Mouse (Mus musculus): ENCODE results near the gene Vmn1r203.
"Not testable (repeated sequence)": the region's sequence is repeated elsewhere in the genome, so short reads cannot be mapped to it uniquely, and the experiment has no call there.

Vmn1r203 gene

GRCm38 (mm10) chr13:22517814-22518213, at the start of gene Vmn1r203:
Gene Vmn1r203, plus strand, starts transcription at chr13:22518114.
- DNase-seq (ENCODE audit: low read depth, low spot score), result no peak

GRCm38 (mm10) chr13:22471623-22472022, 46.3 kb upstream of the Vmn1r203 start, which contains the start of gene Vmn1r201:
Gene Vmn1r201, plus strand, starts transcription at chr13:22471923.
- DNase-seq (ENCODE audit: low read depth, low spot score), result no peak

DNA sequence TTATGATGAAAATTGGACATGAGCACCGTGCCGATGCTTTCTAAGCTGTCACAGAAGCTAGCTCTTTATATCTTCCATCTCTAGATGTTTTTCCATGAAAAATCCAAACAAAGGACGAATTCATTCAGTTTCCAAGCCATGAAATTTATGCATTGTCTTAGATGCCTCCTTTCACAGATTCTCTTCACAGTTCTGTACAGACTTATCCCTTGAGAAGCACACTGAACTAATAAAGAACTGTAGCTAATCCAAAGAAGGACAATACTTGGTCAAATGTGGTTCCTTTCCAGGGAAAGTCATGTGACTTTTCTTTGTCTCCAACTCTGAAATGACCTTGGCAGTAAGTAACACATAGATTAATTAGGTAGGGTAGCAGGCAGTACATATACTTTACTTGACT, 15.5 kb upstream of the Vmn1r203 start:
- no peak for DNase-seq (ENCODE audit: low read depth, low spot score)

GRCm38 (mm10) chr13:22505281-22505680, 12.6 kb upstream of the Vmn1r203 start, which contains the start of gene Vmn1r202:
Gene Vmn1r202, minus strand, starts transcription at chr13:22505381.
- no peak for DNase-seq (ENCODE audit: low read depth, low spot score)

DNA sequence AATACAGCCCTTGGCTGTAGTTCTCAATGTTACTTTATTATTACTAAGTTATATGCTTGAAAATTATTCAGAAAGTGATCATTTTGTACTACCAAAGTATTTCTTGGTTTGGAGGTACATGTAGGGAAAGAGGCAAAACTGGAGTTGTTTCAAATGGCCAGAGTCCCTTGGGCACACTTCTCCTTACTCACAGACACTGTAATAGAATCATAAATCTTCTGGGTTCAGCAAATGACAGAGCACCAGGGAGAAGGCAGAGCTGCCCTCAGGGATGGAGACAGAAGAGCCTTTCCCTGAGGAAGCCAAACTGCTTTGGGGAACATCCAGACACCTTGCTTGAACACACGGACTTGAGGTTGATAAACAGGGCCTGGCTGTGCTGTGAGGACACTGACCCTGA, 35.0 kb downstream of the Vmn1r203 start, which contains the start of gene Vmn1r204:
Vmn1r204 (plus strand) TSS at position 301 of the 400 bp plus-strand sequence.
- not testable (repeated sequence) for DNase-seq (ENCODE audit: low read depth, low spot score)

DNA sequence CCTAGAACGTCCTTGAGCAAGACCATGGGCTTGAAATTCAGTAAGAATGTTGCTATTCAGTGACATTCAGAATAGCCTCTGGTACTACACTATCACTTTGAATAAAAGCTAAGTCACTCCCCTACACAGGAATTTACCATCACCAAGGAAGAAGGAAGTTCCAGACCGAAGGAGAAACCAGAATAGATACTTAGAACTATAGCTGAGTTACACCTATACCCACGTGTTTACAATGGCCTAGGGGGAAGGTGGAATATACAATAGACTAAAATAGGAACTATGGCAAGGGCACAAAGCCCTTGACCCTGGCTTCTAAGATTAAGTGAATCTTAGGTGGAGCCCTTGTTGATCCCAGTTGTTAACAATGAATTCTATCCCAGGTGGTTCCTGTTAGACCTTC, 57.0 kb downstream of the Vmn1r203 start:
- not testable (repeated sequence) for DNase-seq (ENCODE audit: low read depth, low spot score)
